Mouse (Mus musculus): Measurements from ENCODE around the gene Ttc16.

- no peak for TF ChIP-seq CTCF (IDR thresholded peaks at IDR 0.05; ENCODE audit: borderline replicate concordance, extremely low read depth, insufficient read depth, insufficient read length)
- TF ChIP-seq POLR2A (IDR thresholded peaks at IDR 0.05; ENCODE audit: borderline replicate concordance, extremely low read depth, insufficient read depth, insufficient read length, poor library complexity, severe bottlenecking): no peak
Measured at GRCm38 (mm10) chr2:32824181-32824580, 48.7 kb upstream of the Ttc16 start.

Measured in brain, embryonic 14.5 days (tissue).